Mouse (Mus musculus) CD4-positive, CD25-positive, alpha-beta regulatory T cell, adult 2 months (primary cell): ENCODE data around the gene Ptpn13.
A peak's percentile ranks its signal among the peaks of the same experiment; 100 is the strongest.

Experiments used
- DNase-seq: peaks from one replicate; pipeline ENCODE4 v3.0.0-alpha.2; 2012; ENCODE audit warnings: low read depth, low spot score

The Ptpn13 gene

GRCm38 (mm10) chr5:103424678-103425319, at the start of gene Ptpn13:
TSS of gene Ptpn13 (plus strand) at chr5:103425192.
- DNase-seq: peak; percentile 91

GRCm38 (mm10) chr5:103375226-103375625, 49.8 kb upstream of the Ptpn13 start:
- DNase-seq: no peak

GRCm38 (mm10) chr5:103376354-103377295, 48.4 kb upstream of the Ptpn13 start:
- peak; percentile 44 for DNase-seq

DNA sequence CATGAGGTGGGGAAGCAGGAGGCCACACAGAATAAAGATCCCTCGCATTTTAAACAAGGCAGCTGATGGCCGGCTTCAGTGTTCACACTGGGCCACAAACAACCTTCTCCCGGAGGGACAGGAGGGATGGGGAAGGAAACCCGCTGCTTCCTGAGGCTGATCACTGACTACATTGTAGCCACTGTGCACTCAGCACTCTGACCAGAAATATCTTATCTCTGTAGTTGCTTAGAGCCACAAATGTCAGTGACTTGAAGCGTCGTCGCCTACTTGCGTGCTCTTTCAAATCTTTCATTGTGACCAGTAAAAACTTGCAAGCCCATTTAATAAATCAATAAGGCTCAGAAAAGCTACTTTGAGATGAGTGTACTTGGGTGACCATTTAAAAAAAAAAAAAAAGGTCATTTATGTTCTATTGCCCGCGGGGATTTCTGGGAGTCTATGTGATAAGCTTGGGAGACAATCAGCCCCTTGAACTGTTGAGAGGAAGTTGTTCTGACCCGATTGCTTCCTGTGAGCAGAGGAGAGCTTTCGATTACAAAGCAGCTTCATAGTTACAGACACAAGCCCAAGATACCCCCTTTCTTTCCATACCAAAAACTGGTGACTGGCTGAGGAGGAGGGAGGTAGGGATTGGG, 47.4 kb upstream of the Ptpn13 start:
- peak; percentile 58 for DNase-seq

- no peak for DNase-seq
Observed at GRCm38 (mm10) chr5:103380785-103381527, 44.0 kb upstream of the Ptpn13 start.

DNA sequence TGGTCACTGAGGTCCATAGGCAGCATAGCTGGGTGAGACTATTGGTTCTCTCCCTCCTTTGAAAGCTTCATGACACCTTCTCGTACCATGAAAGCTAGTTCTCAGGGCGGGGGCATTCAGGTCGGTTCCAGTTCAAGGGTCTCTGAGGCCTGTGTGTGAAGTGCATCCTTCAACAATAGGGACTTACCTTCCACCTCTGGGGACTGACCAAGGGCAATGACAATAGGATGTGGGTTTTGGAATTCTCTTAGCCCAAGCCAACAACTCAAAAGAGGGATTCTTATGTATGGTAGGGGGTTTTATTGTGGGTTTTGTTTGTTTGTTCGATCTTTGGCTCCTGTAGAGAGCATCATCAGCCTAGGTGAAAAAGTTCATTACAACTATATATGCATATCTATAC, 42.0 kb upstream of the Ptpn13 start:
- DNase-seq: no peak

DNA sequence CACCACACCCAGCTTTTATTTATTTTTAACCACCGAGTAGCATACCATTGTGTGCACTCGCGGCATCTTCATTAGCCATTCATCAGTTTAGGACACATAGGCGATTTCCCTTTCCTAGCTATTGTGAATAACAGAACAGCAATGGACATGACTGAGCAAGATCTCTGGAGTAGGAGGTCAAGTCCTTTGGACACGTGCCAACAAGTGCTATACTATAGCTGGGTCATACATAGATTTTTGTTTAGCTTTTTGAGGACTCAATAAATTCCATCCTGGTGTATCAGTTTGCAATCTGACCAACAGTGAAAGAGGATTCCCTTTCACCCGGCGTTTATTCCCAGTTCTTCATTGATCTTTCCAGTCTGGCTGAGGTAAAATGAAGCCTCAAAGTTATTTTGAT, 41.0 kb upstream of the Ptpn13 start:
- DNase-seq: no peak

DNA sequence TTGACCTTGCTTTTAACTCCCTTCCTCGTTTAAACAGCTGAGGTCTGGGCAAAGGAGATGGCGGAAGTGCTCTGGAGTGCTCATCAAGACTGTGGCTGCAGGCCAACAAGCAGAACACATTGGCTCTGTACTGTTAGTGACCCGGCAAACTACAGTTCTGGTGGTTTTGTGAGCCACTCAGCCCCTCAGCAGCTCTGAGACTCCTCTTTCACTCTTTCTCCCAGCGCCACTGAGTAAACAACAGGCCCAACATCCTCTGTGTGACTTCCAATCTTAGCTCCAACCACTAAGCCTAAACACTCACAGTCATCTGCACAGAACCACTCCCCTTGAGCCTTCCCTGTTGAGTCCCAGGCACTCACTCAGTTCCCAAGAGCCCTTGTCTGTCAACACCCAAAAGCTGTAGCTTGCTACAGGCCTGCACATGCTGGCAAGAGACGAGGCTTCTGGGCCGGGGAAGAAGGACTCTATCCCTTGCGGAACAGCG, 37.4 kb upstream of the Ptpn13 start:
- DNase-seq: no peak

DNA sequence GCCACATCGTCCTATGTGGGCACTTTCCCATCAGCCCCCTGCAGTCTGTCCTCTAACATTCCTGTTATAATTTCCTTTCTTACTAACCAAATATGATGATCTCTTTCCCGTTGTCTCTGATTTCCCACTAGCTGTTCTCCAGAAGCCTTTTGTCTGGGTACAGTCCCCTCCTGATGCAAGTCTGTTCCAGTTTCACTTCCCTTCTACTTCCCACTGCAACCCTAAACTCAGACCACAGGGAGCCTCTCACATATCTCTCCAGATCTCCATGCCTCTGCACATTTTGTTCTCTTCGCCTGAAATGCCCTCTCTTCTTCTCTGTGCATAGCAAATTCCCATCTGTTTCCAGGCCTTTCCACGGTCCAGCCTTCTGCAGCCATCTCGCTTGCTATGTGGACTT, 35.6 kb upstream of the Ptpn13 start:
- DNase-seq: no peak

- no peak for DNase-seq
Observed at GRCm38 (mm10) chr5:103393220-103393619, 31.8 kb upstream of the Ptpn13 start.

DNA sequence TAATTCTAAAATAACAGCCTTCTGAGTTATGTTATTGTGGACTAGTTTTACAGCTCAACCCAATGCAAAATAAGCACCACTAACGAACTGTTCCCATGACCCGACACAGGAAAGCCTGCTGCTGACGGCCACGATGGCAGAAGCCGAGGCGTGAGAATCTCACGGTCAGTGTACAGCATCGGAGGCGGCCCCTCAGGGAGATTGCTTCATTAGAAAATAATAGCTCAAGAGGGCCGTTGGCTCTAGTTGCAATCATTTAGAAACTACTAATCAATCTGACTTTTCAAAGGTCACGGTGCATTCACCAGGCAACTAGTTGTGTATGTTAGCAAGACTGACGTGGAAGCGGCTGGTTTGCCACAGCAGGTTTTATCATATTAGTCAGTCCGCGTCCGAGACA, 31.2 kb upstream of the Ptpn13 start:
- DNase-seq: no peak

DNA sequence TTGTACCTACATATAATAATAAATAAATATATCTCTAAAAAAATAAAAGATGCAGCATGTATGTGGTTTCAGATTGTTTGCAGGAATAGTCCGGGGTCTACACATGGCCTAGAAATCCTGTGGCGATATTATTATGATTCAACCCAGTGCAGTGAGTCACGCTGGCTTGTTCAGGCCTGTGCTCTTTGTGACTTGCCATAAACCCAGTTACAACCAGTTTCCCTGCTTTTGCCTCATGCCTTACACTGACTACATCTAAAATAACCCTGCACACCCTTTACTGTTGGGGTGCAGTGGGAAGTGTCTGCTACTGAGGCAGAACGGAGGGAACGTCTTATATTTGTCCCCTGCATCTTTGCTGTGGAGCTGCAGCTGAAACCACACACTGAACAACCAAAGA, 29.3 kb upstream of the Ptpn13 start:
- DNase-seq: no peak

DNA sequence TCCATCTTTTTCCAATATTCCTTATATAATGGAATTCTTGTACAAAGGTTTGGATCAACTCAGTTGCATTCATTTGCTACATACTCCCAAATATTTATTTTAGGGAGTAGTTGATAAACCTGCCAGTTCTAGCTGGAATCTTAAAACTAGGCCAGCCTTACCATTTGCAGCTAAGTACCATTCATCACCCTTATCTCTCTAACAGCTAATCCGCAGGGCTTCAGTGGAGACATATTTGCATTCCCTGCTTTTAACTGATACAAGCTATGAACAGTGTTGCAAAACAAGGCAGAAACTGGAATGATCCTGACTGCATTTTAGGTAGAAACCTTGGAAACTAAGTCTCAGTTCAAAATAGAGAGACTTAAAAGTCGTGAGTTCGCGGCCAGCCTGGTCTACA, 27.6 kb upstream of the Ptpn13 start:
- DNase-seq: no peak

DNA sequence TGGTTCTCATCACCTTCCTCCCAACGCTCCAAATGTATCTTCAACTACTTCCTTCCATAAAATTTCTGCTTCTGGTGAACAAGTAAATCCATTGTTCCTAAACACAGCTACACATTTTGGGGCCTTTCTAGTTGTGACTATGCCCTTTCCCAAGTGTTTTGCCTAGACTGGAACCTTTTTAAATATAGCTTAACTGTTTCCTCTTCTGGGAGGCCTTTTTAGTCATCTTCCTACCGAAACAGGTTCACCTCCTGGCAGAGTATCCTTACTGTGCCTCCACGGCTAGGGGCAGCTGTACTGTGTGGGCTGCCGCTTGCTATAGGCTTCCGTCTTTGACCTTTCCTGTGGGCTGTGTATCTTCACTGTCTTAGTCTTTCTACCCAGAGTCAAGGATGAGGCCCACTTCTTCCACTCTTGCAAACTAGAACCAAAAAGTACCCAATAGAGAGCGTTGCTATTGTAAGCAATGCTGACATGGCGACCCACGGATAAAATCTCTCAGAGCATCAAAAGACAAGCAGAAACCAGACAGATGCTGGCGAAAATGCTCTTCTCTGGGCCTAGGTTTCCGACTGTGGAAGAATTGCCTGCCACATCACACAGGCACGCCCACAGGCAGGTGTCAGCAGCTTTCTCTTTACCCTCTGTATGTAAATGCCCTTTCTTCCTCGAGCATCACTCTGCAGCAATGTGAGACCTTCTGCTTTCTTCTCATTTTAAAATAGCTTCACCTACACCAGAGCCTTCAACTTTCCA, 20.6 kb upstream of the Ptpn13 start:
- peak; percentile 67 for DNase-seq

DNA sequence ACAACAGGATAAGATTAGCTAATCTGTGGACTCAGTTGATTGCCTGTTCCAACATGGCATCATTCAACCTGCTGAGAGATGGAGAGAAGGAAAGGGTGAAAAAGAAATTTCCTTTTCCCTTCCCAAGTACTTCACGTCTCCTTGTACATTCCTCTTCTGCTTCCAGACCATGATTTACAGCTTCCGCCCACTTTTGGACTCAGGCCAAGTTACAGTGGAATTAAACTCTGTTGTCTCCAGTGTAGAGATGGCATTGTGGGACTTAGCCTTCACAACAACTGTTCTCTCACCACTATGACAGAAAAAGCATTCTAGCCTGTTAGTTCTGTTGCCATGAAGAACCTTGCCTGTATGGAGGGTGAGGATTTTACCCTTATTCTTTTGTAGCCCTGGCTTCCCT, 19.1 kb upstream of the Ptpn13 start:
- DNase-seq: no peak

DNA sequence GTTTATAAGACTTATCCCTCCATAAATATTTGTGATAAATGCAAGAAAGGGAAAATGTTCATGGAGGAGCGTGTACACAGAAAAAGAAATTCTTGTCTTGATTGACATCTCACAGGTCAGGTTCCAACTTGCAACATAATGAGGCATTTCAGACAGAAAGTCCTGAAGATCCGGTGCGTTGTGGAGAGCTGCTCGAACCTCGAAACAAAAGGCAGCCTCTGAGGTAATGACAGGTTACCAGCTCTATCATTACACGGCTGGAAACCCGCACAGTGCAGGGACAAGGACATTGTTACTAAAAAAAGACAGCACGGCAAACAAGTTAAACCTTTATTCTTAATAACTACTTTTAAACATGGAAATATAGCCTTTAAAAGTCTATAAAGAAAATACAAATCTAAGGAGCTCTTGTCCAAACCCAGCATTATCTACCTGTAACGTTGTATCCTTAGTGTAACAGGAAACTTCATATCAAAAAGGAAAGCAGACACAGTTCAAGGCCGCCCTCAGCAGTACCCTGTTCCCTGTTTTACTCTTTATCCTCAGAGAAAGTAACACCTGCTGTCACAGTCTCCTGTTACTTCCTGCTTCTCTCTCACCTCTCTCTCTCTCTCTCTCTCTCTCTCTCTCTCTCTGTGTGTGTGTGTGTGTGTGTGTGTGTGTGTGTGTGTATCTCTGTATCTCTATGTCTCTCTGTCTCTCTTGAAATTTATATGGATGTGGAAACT, 12.8 kb upstream of the Ptpn13 start:
- no peak for DNase-seq

GRCm38 (mm10) chr5:103414542-103414941, 10.4 kb upstream of the Ptpn13 start:
- DNase-seq: no peak

DNA sequence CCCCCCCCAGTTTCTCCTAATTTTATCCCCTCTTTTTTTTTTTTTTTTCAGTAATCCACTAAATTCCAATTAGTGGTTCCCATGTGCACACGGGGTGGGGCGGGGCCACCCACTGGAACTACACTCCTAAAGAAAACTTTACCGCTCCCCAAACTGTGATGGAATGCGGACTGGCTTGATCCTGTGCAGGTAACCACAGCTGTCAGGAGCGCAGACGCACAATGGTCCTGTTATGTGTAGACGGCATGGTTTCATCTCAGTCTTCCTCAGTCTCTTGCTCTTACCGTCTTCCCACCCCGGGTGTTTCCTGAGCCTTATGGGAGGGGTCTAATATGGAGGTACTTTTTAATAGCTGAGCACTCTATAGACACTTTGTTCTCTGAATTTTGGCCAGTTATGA, 7.0 kb upstream of the Ptpn13 start:
- no peak for DNase-seq

DNA sequence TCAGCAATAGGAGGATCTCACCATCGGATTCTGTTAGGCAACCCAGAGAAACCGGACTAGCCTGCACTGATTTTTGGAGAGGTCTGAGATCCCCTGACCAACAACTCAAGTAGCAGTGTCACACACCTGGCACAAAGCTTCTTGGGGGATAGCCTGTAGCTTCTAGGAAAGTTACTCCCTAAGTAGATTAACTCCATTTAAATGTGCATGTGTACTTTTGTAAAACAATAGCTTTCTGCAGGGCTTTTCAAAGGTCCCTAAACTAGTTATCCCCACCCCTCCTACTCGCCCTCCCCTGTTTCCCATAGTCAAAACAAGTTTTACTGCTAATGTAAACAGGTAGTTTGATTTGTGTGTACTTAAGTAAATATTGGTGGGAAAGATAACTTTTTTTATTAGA, 6.1 kb upstream of the Ptpn13 start:
- DNase-seq: no peak

GRCm38 (mm10) chr5:103420568-103420967, 4.4 kb upstream of the Ptpn13 start:
- no peak for DNase-seq
